Mouse (Mus musculus): ENCODE measurements around the gene Mthfd2l.
A peak's percentile ranks its signal among the peaks of the same experiment; 100 is the strongest.

The Mthfd2l gene

DNA sequence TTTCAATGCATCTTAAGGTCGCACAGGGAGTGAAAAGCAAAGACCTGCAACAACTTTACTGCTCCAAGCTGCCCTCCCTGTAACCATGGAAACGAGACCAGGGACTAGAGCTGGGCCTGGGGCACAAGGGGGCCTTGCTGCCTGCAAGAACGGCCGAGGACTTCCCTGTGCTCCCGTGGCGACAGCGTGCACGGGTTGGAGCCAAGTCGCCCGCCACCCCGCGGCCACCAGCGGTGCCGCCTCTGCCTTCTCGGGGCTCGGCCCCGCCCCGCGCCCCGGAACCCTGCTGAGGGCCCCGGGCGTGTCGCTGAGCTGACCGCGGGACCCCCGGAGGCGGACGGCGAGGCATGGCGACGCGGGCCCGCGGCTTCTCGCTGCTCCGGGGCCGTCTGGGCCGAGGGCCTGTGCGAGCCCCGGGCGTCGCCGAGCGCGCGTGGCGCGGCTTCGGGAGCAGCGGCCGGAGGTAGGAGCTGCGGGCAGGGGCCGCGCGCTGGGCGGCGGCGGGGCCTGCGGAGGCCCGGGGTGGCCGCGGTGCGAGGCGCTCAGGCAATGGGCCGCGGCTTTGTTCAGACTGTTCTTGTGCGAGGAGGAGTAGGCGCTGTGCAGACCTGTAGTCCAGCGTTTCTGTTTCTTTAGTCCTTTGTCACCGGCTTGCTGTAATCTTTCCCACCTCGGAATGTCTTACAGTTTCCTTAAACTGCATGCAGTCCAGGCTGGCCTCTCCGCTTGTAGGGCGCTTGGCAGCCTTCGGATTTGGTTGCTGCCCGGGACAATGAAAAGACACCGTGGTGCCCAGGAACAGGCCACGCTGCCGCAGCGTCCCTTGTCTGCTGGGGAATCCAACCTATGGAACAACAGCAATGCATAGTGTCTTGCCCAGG lies at the start of gene Mthfd2l:
Gene Mthfd2l, plus strand, starts transcription at position 147 of the 881 bp plus-strand sequence.
- DNase-seq (ENCODE audit: extremely low read depth, insufficient read length, low spot score) = peak; percentile 92

DNA sequence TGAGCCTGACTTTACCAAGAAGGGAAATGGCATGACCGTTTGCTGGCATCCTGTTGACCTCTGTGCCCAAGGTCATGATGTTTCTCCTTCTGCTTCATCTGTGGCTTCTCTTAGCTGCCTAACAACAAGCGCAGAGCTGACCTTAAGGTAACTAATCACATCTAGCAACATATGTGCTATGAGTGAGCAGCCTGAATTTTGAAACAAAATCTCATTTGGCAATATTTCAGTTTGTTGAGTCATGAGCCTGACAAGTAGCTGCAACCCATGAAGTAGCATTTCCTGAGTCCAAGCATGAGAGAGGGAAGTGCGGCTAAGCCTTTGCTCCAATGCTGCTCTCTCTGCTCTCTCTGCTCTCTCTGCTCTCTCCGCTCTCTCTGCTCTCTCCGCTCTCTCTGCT lies 49.2 kb upstream of the Mthfd2l start:
- peak; percentile 71 for DNase-seq (ENCODE audit: extremely low read depth, insufficient read length, low spot score)

DNA sequence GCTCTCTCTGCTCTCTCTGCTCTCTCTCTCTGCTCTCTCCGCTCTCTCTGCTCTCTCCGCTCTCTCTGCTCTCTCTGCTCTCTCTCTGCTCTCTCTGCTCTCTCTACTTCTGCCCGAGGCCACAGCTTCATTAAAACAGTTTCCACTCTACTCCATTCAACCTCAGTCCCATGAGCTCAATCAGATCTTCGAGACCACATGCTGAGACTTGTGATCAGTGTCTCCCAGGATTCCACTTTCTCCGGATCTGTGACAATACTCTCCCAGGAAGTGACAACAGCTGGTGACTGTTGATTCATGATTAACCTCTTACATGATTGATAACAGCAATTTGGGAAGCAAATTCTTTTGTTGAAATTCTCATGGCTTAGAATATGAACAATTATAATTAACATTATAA lies 48.8 kb upstream of the Mthfd2l start:
- DNase-seq (ENCODE audit: extremely low read depth, insufficient read length, low spot score) = peak; percentile 66

DNA sequence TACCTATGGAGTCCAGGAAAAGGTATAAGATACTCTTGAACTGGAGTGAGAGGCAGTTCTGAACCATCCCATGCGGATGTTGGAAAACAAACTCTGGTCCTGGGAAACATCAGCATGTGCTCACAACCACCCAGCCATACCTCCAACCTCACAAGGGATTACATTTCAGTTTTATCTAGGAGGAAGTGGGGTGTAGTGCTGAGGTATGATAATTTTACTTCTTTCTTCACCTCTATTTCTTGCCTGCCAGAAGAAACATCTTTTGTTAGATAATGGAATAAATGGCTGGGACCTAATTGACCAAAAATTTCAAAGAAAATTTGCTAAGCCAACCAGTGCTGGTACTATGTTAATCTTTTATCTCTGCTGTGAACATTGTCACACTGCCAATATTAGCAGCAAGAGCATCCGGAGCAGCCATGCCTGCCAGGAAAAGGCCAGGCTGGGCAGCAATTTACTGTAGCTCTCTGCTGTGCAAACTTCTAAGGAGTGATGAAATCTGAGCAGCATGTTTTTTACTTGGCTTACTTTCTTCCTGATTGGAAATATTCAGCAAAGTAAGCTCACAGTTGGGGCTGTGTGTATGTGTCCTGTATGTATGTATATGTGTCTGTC lies 46.2 kb upstream of the Mthfd2l start:
- no peak for DNase-seq (ENCODE audit: extremely low read depth, insufficient read length, low spot score)

DNA sequence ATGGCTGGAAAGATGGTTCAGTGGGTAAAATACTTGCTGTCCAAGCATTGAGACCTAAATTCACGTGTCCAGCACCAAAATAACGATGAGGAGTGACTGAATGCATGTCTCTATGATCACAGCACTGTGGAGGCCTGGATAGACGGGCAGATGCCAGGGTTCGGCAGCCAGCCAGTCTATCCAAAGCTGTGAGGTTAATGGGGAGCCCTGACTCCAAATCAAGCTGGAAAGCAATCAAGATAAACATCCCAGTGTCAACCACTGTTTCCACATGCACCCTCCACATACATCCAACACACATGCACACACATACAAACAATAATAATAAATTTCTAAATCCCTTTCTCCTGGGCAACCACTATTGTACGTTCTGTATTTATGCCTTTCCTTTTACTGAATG lies 42.3 kb upstream of the Mthfd2l start:
- no peak for DNase-seq (ENCODE audit: extremely low read depth, insufficient read length, low spot score)

DNA sequence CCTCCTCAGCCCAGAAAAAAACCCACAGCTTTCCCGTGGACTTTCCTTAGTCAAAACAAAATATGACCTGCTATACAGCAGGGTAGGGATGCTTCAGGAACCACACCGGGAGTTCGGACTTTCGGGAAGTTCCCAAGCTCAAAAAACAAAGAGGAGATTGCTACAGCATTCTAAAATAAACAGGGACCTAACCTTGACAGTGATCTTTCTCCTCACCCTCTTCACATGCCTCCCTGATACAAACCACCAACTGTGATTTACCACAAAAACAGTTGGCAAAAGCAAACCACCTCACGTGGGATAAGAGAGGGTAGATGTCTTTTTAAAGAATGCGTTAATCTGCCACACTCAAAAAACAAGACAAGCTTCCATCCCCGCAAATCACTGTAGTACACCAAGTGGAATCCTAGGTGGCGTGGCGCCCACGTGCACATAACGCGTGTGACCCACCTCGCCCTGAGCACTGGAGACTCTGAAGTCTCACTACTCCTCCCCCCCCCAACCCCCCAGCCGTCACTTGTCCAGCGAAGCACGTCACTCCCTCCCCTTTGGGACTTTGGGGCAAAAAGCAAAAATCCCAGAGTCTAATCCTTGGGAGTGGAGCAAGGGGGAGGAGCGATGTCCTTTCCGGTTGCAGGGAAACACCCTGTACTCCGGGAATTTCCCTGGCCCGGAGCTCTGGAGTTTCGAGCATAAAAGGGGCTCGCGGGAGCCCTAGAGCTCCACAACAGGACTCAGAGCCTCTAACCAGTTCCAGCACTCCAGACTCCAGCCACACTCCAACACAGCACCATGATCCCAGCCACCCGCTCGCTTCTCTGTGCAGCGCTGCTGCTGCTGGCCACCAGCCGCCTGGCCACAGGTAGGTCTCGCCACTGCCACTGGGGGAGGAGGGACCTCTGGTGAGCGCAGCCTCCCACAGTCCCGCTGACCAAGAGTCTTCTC lies 40.1 kb upstream of the Mthfd2l start, which contains the start of gene Cxcl1:
Gene Cxcl1, plus strand, starts transcription at position 723 of the 945 bp plus-strand sequence.
- peak; percentile 89 for DNase-seq (ENCODE audit: extremely low read depth, insufficient read length, low spot score)

DNA sequence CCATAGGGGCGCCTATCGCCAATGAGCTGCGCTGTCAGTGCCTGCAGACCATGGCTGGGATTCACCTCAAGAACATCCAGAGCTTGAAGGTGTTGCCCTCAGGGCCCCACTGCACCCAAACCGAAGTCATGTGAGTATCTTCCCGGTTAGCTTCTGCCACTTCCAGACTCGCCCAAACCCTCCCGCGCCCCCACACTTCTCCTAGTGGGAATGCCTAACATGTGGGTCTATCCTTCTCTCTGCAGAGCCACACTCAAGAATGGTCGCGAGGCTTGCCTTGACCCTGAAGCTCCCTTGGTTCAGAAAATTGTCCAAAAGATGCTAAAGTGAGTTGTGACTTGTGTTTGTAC lies 39.5 kb upstream of the Mthfd2l start:
- DNase-seq (ENCODE audit: extremely low read depth, insufficient read length, low spot score) = no peak

DNA sequence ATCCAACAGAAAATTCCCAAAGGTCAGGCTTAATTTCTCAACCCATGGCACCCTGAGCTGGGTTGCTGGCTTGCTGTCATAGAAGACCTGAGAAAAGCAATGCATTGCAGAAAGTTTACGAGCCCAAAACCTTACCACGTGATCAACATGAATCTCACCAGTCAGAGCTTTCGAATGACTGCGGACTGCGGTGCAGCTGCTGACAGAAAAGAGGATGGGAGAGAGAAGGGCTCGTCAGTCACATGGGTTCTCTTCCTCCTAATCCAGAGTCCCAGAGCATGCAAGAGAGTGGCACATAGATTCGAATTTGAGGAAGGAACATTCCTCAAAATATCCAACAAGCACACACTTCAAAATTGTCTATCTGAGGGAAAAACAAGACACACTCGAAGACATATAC lies 36.7 kb upstream of the Mthfd2l start:
- DNase-seq (ENCODE audit: extremely low read depth, insufficient read length, low spot score) = no peak

DNA sequence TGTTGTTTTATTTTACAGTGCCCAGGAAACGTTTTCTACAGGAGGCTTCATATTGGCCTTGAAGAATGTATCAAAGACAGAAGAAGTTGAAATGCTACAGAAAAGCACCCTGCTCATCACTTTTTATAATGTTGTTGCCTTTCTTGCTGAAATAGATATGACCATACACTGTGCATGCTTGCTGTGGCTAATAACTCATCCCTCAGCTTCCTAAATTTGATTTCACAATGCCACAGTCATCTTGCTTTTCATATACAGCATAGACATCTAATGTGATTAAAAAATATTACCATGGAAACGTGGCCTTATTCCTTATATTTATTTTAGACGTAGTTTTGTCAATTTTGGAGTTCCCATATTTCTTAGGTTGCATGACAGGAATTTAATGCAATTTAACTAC lies 33.5 kb upstream of the Mthfd2l start:
- DNase-seq (ENCODE audit: extremely low read depth, insufficient read length, low spot score) = no peak

DNA sequence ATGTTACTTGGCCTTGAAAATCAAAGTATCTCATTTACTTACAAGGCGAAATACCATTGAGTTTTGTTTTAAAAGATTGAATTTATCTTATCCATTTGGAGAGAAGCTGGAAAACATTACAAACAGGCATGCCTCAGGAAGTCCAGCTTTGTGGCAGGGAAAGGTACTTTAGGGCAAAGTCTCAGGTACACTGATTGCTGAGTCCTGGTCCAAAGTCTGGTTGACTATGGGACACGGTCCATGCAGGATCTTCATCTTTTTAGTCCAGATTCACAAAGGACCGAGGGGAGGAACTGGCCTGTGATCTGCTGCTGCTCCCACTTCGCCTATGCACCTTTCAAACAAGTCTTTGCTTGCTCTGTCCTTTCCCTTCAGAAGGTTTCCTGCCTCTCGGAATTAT lies 31.6 kb upstream of the Mthfd2l start:
- no peak for DNase-seq (ENCODE audit: extremely low read depth, insufficient read length, low spot score)

DNA sequence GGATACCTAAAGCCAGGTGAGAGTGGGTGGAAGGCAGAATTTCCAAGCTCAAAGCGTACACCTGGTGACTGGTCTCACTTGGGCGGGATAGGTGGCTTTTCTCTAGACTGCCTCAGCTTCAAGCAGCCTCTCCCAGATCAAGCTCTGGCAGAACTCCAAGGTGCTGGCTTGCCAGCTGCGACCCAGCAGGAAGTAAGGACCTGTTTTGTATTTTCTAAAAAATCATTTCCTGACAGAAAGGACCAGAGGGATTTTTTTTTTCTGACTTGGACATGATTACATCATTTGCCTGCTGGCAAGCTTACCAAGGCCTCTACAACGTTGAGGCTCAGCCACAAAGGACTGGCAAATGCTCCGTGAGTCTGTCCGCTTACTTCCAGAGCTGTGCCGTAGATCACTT lies 30.8 kb upstream of the Mthfd2l start:
- DNase-seq (ENCODE audit: extremely low read depth, insufficient read length, low spot score) = peak; percentile 67

DNA sequence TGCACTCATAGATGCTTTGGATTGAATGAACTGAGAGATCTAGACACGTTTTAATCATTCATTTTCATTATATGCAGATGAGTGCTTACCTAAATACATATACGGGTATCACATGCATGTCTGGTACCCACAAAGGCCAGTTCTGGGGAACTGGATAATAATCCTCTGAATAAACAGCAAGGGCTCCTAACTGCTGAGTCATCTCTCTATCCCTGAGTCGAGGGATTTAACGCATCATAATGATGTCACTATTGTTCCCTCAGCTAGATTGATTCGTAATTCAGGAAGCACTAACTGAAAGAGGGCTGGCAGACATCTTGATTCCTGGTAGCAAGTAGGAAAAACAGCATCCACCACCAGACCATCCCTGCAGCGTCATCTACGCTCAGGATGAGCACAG lies 30.2 kb upstream of the Mthfd2l start:
- peak; percentile 67 for DNase-seq (ENCODE audit: extremely low read depth, insufficient read length, low spot score)

DNA sequence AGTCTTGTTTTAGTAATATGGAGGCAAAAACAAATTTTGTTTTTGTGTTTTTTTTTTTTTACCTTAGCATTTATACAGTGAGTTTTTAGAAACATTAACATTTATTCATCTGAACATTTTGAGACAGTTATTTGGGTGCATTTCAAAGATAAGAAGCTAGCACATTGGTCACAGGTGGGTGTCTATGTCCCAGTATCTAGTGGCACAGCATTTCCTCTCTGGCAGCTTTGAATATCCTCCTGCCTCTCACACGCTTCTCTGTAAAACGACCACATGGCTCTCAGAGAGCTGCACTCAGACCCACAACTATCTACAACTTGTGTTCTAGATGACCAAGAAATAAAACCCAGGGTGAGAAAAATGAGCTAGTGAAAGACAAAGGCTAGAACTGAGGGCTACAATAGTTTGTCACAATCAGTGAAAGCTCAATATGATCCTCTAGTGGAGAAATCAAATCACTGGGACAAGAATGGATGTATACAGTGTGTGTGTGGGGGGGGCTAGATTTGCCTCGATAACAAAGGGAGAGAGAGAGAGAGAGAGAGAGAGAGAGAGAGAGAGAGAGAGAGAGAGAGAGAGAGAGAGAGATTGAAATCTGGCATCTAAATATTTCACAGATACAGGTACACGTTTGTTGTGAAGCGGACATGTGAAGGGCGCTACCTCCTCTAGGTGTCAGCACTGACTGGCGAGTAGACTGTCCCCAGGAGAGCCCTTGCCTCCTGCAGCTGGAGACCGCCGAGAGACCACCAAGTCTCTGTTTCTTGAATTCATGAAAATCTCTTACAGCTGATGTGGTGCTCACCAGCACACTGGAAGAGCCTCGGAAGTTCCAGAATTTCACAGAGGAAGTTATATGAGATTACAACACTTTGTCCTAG lies 28.3 kb upstream of the Mthfd2l start:
- DNase-seq (ENCODE audit: extremely low read depth, insufficient read length, low spot score) = no peak

DNA sequence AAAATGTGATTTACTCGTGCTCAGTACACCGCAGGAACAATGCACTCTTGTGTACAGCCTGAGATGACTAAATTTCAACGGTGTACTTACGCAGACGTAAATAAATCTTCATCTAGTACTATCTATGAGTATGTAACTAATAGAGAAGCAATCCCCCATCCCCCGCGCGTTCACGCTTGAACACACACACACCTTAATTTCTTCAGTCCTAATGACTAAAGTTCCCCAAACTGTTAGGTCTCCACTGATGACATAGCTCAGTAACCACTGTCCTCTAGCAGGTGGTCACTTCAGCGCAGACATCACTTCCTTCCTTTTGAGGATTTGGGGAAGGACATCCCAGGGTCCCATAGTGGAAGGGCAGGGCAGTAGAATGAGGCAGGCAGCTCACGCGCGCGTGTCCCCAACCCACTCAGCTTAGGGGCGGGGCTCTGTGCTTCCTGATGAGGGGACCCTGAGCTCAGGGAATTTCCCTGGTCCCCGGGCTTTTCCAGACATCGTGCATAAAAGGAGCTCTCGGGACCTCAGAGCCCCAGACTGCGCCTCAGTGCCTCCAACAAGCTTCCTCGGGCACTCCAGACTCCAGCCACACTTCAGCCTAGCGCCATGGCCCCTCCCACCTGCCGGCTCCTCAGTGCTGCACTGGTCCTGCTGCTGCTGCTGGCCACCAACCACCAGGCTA lies 27.4 kb upstream of the Mthfd2l start, which contains the start of gene Cxcl2:
Gene Cxcl2, plus strand, starts transcription at position 533 of the 682 bp plus-strand sequence.
- DNase-seq (ENCODE audit: extremely low read depth, insufficient read length, low spot score) = no peak

DNA sequence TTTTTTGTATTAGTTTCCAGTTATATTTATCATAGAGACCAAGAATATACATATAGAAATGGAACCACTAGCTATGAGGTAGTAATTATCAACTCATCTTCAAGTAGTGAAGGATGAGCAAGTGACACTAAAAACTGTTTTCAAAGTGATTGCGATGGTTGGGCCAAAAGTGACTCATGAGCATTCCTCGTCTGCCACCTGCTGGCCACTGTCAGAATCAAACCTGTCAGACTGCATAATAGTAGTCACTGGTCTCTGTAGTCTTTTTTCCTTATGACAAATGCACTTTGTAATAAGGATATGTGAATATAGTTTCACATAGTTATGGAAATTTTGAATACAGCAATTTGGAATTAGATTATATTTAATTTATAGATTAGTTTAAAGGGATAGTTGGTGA lies 21.9 kb upstream of the Mthfd2l start:
- DNase-seq (ENCODE audit: extremely low read depth, insufficient read length, low spot score) = peak; percentile 41

DNA sequence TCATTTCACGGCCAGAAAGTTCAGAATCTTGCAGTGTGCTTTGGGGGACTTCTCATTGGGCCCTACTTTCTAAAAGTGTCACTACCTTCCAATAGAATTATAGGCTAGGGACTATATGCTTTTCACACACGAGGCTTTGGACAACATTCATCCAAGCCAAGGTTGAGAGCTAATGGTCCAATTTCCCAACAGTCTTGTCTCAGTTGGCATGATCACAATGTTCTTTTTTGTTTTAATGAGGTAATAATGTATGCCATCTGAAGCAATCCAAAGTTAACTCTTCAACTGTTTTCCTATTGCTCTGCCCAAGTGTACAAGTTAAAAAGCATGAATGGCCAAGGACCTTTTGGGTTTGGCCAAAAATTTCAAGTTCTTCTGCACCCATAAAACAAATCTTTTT lies 11.4 kb upstream of the Mthfd2l start:
- no peak for DNase-seq (ENCODE audit: extremely low read depth, insufficient read length, low spot score)

DNA sequence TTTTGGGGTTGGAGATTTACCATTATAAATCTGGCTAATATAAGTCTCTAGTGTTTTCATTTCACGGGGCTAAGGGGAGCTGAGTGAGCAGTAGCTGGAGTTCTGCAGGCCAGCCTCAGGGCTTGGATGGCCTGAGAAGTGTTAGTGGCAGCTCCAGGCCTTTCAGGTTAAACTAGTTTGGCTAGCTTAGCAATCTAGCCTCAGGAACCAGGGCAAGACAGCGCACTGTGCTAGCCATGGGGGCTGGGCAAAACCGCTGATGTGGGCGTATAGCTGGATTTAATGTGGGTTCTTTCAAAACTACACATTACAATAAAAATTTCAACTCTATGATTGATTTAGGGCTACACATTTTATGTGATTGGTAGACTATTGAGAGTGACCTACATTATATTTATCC lies 8.0 kb upstream of the Mthfd2l start:
- DNase-seq (ENCODE audit: extremely low read depth, insufficient read length, low spot score) = no peak

DNA sequence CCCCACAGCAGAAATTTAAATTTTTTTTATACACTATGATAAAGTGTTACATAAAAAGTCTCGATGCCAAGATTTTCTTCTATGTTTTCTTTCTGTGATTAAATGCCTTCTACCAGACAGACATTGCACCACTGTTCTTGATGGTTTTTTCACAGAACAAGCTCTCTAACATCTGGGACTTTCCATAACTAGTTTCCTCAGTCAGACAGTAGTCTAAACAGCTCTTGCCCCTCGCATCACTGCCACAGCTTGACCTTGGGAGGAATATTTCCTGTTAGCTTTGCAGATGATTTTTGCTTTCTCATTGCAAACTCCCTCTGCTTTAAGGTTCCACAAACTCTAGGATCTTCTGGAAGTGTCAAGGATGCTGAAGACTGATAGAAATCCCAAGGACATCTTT lies 371 bp upstream of the Mthfd2l start:
- no peak for DNase-seq (ENCODE audit: extremely low read depth, insufficient read length, low spot score)

DNA sequence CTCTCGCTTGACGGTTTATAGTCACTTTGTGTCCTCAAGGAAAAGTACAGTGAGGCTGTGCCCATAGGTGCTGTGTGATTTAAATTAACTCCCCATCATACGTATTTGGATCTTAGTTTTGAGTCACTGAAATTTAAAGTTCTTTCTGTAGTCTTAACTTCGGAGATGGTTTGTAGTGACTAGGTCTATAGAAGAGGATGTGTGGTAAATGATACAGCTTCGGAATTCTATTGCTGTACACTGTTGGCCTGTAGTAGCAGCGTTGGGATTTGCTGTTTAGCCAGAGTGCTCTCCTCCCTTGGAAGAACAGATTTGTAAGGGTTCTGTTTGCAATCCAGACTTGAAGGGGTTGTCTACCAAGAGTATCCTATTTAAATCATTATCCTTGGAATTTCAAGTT lies 994 bp downstream of the Mthfd2l start:
- DNase-seq (ENCODE audit: extremely low read depth, insufficient read length, low spot score) = no peak

DNA sequence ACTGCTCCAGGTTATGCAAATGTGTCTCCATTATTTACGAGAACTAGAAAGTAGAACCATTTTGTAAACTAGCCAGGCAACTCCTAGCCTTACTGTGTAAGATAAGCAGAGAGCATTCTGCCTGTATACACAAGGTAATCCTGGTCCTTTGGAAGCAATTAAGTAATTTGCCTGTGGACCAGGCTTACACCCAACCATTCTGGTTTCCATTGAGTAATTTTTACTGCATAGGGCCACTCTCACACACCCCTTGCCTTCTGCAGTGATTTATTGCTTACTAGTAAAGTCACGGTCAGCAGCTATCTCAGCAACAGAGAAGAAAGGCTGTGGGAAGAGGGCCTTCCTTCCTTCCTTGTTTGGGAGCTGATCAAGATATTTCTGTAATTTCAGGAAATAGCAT lies 5.8 kb downstream of the Mthfd2l start:
- no peak for DNase-seq (ENCODE audit: extremely low read depth, insufficient read length, low spot score)
